Mouse (Mus musculus) C2C12 (cell line): ENCODE measurements around the gene Npy5r. TPM values are rescaled to one million over a fixed set of nuclear protein-coding genes. Genes with fewer than 3 reads are reported as not detected.

Experiments
- H3K27me3 ChIP-seq: one replicate; pipeline ENCODE4 v1.6.1; 2011; ENCODE audit not compliant: control insufficient read depth, insufficient read depth, insufficient read length
- H3K36me3 ChIP-seq: one replicate; pipeline ENCODE4 v1.6.1; 2011; ENCODE audit not compliant: control insufficient read depth, insufficient read depth
- H3K4me3 ChIP-seq: one replicate; pipeline ENCODE4 v1.5.1; 2011; ENCODE audit warnings: mild to moderate bottlenecking, control low read depth; ENCODE audit not compliant: poor library complexity, insufficient read depth, severe bottlenecking
- H3K79me2 ChIP-seq: one replicate; pipeline ENCODE4 v1.6.1; 2011; ENCODE audit not compliant: control insufficient read depth, insufficient read depth
- H3K79me3 ChIP-seq: one replicate; pipeline ENCODE4 v1.6.1; 2011; ENCODE audit warnings: low read depth, control low read depth
- H3ac ChIP-seq: one replicate; pipeline ENCODE3; 2011; ENCODE audit warnings: low read depth; ENCODE audit not compliant: control insufficient read depth, insufficient read length
- CEBPB ChIP-seq: IDR thresholded peaks from one replicate; pipeline ENCODE4 v1.6.1; 2011; ENCODE audit warnings: low read depth, mild to moderate bottlenecking, control low read depth, moderate library complexity
- CTCF ChIP-seq: IDR thresholded peaks from one replicate; pipeline ENCODE4 v1.5.1; 2011; ENCODE audit not compliant: control insufficient read depth, insufficient read depth, insufficient read length
- FOSL1 ChIP-seq: IDR thresholded peaks from one replicate; pipeline ENCODE4 v1.8.0; 2011; ENCODE audit warnings: mild to moderate bottlenecking, low read length; ENCODE audit not compliant: poor library complexity, insufficient read depth, severe bottlenecking
- MAX ChIP-seq: IDR thresholded peaks from one replicate; pipeline ENCODE4 v1.6.1; 2011; ENCODE audit warnings: mild to moderate bottlenecking, control low read depth
- MYOD1 ChIP-seq: IDR thresholded peaks from one replicate; pipeline ENCODE4 v1.6.1; 2011; ENCODE audit warnings: low read depth; ENCODE audit not compliant: control insufficient read depth, insufficient read length
- MYOG ChIP-seq: IDR thresholded peaks from one replicate; pipeline ENCODE4 v1.6.1; 2011; ENCODE audit not compliant: control insufficient read depth, insufficient read length; ENCODE audit errors: extremely low read depth
- USF1 ChIP-seq: IDR thresholded peaks from one replicate; pipeline ENCODE4 v1.6.1; 2011; ENCODE audit warnings: low read depth, mild to moderate bottlenecking, control low read depth, moderate library complexity
- polyA plus RNA-seq: library from polyadenylated mRNA; unstranded; fragments of >200 nt; fragmentation: generic; extraction: Trizol; gene quantifications from one replicate; pipeline ENCODE4 v1.2.1, GENCODE M21; 2012; ENCODE audit warnings: missing spikeins

Npy5r gene
- polyA plus RNA-seq, 1 experiment = not detected

- H3K79me3 ChIP-seq = no peaks in the 10 kb centered on the region
- H3K79me2 ChIP-seq = no peaks in the 10 kb centered on the region
- no peaks in the 10 kb centered on the region for H3K36me3 ChIP-seq
- no peak overlapping the region for H3K4me3 ChIP-seq
- H3K27me3 ChIP-seq = no peaks in the 10 kb centered on the region
- H3ac ChIP-seq = no peak overlapping the region
- peak; percentile 88 for TF ChIP-seq CEBPB
- no peak for TF ChIP-seq MAX
- TF ChIP-seq MYOG = no peak
- peak; percentile 42 for TF ChIP-seq FOSL1
Measured at GRCm38 (mm10) chr8:66681261-66681660, 6.7 kb downstream of the Npy5r start.

GRCm38 (mm10) chr8:66630721-66631120 lies 57.2 kb downstream of the Npy5r start:
- H3K27me3 ChIP-seq = no peaks in the 10 kb centered on the region
- no peak overlapping the region for H3ac ChIP-seq
- no peaks in the 10 kb centered on the region for H3K36me3 ChIP-seq
- H3K4me3 ChIP-seq = no peak overlapping the region
- TF ChIP-seq USF1 (no peak), MAX (no peak), MYOD1 (no peak), FOSL1 (no peak), MYOG (no peak), CTCF (no peak), CEBPB (no peak)
- no peaks in the 10 kb centered on the region for H3K79me2 ChIP-seq
- no peaks in the 10 kb centered on the region for H3K79me3 ChIP-seq

Other genes starting within 250 kb of the Npy5r start
- gene Tma16, start 201.6 kb downstream of the Npy5r start, polyA plus RNA-seq = 4.7 TPM
- not detected for gene Tktl2, start 176.4 kb downstream of the Npy5r start, polyA plus RNA-seq
- gene Npy1r, start 9.1 kb upstream of the Npy5r start, polyA plus RNA-seq = not detected
- gene Naf1, start 172.1 kb upstream of the Npy5r start, polyA plus RNA-seq = 7.6 TPM